Mouse (Mus musculus) stomach, postnatal 0 days (tissue): ENCODE measurements around the gene Pcsk5.

Source experiments
- CTCF ChIP-seq: IDR thresholded peaks from 2 replicates; pipeline ENCODE4 v1.5.1; 2016; ENCODE audit warnings: antibody characterized with exemption, low read depth, mild to moderate bottlenecking, moderate library complexity
- EP300 ChIP-seq: optimal IDR thresholded peaks from 2 replicates; pipeline ENCODE3; 2016; ENCODE audit warnings: antibody characterized with exemption

DNA sequence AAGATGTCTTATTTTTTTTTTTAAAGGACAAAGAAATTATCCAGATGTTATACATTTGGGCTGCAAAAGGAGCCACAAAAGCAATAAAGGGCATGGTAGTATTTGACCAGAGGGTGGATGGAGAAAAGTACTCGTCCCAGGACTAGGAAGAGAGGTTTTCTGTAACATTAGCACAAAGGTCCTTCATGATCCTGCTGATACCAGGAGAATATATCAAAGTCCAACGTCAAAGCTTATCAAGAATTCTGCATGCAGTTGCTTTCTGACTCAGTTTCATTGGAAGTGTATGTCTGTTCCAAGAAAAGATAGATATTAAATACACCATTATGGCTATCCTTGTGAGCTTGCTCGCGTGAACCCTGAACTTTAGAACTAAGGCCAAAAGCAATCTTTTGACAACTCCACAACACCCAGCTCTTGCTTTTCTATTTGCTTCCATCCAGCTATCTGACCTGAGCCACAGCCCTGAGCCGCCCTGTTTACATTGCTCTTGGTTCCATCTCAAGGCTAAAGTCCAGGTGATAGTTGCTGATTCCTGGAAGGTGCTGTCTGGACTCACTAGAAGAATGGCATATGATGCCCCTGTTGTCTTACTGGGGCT lies 426.9 kb downstream of the Pcsk5 start:
- TF ChIP-seq CTCF (no peak), EP300 (no peak)
